Mouse (Mus musculus) cerebellum, adult 9-11 months (tissue): Measurements from ENCODE around the gene Vash2.
"Not testable (repeated sequence)": the region's sequence is repeated elsewhere in the genome, so short reads cannot be mapped to it uniquely, and the experiment has no call there.

Source experiments
- DNase-seq: peaks from one replicate; pipeline ENCODE4 v3.0.0; 2022

Vash2 gene

DNA sequence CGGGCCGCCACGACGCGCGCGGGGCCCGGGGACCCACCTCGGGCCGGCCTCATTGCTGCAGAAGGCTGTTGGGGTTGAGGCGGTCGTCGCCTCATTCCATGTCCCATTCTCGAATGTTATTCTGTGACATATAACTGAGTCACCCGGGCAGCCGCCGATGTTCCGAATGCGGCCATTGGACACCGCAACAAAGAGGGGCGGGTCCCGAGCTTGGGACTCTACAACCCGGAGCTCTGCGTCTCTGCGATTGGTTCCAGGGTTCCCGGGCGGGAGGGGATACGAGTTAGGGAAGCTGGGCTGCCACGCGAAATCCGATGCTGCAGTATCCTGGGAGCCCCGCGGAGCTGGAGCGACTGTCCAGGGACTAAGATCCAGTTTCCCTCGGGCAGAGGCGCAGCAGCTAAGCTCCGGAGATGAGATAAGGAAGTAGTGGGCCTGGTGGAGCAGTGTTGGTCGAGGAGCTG, at the start of gene Vash2:
Gene Vash2 (minus strand): TSS at position 197 of the 464 bp plus-strand sequence.
- peak; percentile 41 for DNase-seq

DNA sequence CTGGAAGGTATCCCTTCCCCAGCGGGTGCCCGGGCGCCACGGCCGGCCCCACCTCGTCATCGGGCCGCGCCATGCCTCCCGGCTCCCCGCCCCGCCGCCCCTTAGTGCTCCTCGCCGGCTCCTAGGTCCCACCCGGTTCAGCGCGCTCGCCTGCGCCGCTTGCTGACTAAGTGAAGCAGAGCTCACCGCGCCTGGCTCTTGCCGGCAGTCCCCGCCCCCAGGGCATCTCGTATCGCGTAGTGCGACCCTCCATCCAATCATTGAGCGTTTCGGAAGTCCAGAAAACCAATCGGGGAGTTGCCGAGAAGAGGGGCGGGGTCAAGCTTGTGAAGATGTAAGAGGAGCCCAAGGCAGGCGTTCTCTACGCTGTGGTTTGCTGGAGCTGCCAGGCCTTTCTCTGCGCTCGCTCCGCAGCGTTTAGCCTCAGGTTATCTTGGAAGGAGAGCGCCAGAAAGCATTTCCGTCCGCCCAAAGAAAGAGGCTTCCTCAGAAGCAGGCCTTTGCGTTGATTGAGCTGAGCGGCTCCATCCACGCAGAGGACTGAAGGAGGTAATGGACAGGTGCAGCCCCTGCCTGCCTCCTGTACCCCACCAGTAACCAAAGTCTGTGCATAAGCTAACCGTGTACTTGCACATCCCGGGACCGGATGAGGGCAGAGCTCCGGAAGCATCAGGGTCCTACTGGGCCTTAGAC, 47.1 kb upstream of the Vash2 start, which contains the start of gene Flvcr1:
Gene Flvcr1 (minus strand): TSS at position 138 of the 693 bp plus-strand sequence.
- peak; percentile 99 for DNase-seq

DNA sequence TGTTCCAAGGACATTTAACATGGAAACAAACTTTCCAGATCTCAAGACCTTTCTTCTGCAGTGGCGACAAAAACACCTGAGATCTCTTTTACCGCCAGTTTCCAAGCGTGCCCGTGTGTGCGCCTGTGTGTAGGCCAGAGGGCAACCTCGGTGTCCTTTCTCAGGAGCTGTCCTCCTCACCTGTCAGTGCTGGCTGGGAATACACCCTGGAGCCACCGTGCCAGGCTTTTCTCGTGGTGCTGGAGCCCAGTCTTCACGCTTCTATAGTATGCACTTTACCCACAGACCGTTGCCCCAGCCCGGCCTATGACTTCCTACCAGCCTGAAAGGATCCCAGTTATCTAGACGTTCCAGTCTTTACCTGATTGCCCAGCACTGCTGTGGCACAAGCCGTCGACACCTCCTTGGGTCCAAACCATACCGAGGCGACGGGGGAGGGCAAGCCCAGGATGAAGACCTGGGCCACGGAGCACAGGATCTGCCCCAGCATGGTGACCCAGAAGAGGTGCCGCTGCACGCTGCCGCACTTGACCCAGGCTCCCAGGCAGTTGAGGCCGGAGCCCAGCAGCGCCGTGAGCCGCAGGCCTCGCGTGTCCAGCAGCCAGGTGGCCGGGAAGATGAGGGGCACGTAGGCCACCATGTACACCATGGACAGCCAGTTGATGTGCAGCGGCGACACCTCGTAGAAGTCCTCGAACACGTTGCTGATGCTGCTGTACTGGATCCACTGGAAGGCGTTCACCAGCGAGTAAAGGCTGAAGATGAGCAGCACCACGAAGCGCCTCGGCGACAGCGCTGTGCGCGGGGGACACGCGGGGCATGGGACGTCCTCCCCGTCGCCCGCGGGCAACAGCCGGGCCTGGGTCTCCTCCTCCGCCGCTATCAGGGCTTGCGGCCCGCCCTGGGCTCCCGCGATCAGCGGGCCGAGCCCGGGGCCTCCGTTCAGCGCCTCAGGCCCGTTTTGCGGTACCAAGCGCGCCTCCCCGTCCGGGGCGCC, 46.2 kb upstream of the Vash2 start:
- peak; percentile 44 for DNase-seq

DNA sequence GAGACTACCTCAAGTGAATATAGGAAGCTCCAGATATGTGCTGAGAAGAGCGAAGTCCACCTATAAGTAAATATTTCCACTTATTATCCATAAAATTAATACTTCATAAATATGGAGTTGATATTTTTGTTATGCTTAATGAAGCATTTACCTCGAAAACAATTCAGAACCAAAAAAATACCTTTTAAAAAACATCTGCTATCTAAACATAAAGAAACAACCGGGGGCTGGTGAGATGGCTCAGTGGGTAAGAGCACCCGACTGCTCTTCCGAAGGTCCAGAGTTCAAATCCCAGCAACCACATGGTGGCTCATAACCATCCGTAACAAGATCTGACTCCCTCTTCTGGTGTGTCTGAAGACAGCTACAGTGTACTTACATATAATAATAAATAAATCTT, 44.7 kb upstream of the Vash2 start:
- DNase-seq = not testable (repeated sequence)

DNA sequence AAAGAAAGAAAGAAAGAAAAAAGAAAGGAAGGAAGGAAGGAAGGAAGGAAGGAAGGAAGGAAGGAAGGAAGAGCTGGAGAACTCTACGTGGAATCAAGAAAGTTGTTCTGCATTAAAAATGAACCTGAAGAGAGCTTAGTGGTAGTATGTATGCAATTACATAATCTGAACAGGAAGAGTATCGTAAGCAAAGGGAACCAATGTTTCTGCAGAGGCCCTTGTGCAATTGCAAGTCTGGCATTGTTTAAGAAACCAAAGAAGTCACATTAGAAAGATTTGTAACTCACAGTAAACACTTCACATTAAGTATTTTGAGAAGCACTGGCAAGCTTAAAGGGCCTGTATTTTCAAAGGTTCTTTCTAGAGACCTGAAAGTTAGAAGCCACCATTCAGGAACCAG, 44.0 kb upstream of the Vash2 start:
- DNase-seq = no peak

DNA sequence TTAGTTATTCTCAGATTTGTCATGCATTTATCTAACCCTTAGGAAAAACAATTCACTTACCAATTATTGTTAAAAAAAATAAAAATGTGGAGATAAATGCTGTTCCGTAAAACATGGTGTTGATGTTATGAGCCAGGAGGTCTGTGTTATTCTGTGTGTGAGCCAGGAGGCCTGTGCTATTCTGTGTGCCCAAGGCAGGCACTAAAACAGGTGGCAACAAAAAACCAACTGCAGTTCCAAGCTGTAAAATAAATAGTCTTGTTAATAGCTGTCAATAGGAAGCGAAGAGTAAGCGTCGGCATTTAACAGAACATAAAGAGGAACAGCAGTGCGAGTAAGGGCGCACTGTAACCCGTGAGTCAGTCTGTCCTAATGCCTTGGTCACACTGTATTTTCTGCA, 41.9 kb upstream of the Vash2 start:
- DNase-seq = no peak

DNA sequence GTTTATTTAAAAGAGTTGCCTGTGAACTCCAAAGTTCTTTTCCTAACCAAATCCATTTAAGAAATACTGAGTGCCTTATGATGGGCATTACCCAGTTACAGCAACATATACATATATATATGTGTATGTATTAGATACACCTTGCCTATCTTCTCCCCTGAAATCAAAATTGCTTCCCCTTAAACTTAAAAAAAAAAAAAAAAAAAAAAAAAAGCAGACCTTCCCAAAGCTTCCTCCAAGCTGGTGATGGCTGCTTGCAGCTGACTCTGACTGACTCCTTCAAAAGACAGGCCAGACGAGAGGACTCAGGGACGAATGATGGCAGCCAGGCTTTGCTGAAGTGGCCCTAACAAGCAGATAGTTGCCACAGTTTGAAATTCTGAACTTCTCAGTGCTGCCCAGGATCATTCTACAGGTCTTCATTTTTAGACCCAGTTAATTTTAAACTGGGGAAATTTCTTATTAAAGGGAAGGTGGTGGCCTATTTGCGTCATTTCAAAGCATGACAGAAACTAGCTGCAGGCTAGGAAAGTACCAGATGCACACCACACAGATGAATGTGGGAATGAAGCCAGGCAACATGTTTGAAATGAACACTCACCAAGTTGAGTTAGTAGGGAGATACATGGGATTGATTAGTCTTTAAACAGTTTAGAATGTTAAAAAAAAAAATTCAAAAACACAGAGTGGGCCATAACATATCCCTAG, 41.3 kb upstream of the Vash2 start:
- DNase-seq = no peak

DNA sequence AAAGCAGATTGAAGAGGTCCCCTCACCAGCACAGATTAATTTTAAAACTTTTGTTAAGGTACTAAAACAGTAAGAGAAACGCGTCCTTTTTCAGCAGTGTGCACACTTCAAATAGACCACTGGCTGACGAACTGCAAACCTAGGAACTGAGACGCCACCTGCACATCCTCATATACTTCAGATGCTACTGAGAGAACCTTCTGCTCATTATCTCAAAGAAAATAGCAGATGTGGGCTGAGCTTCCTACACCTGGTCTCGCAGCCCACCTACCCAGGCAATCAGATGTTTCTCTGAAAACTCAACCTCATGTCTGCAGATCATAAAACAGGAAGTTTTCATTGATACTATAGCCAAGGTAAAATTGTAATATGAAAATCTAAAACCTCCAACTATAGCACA, 40.7 kb upstream of the Vash2 start:
- DNase-seq = no peak

DNA sequence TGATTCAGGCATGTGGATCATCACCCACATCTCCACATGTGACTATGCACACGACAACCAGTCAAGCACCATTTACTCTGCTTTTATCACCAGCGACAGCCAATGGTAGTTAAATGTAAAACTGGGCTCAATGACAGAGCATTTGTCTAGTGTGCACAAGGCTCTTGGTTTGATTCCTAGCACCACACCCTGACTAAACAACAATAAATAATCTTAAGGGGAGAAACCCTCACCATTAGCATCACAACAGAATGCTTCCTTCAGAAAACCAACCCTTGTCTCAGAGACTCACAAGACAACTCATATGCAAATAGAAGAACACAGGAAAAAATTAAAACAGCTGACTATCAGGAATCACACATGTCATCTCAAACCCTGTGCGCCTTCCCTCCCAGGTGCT, 35.2 kb upstream of the Vash2 start:
- no peak for DNase-seq

DNA sequence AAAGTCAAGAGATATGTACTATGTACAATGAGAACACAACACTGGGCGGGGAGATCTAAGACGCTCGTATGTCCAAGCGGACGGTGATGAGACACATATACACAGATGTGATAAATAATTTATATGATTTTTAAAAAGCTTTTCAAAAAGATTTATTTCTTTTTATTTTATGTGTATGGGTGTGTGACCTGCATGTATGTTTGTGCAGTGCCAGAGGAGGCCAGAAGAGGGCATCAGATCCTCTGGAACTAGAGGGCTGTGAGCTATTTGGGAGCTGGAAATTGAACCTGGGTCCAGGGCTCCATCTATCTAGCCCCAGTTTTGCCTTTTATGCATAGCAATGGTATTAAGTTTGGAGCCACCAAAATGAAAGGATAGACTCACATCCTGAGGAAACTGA, 29.6 kb upstream of the Vash2 start:
- DNase-seq = no peak

DNA sequence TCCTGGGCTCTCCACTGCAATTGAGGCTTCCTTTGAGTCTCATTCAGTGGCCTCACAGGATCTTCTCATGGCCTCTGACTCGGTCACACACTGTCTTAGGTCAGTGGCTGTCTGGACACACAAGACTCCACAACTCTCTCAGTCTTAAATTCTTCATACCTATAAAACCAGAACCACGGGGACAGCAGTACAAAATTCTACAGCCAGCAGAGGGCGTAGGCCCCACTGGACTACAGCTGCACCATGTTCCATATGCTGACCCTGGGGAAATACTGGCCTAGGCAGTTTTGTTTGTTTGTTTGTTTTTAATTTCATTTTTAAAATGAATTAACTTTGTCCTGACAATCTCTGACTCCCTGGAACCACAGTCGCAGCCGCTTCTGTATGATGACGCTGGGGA, 23.1 kb upstream of the Vash2 start:
- DNase-seq = no peak

DNA sequence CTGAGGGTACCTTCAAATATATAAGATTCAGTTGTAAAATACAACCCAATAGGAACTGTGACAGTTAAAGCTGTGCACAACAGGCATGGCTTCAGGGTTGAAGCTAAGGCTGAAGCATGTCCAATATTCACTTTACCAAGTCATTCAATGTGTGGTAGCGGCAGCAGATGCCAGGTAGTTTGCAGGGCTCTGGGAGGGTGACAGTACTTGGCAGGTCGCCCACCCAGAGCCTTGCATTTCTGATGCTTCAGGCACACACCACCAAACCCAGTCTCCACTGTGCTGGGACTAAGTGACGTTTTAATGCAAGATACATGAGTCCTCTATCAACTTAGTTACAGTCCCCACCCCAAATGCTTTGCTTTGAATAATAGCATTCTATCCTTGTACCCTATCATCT, 21.6 kb upstream of the Vash2 start:
- peak; percentile 21 for DNase-seq

DNA sequence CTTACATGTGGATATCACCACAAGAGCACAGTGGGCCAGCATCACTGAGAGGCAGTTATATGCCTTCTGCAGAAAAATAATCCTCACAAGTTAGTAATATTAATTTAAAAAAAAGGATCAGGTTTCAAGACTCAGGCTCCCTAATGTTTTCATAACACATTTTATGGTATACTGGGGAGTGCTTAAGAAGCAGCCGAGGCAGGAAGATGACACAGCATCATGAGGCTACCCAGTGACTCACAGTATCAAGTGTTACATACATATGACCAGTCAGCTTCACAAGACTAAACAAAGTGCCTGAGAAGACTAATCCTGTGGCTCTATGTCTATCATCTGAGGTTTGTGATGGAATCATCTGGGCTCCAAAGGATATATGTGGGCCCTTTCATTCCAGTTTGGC, 18.9 kb upstream of the Vash2 start:
- no peak for DNase-seq

DNA sequence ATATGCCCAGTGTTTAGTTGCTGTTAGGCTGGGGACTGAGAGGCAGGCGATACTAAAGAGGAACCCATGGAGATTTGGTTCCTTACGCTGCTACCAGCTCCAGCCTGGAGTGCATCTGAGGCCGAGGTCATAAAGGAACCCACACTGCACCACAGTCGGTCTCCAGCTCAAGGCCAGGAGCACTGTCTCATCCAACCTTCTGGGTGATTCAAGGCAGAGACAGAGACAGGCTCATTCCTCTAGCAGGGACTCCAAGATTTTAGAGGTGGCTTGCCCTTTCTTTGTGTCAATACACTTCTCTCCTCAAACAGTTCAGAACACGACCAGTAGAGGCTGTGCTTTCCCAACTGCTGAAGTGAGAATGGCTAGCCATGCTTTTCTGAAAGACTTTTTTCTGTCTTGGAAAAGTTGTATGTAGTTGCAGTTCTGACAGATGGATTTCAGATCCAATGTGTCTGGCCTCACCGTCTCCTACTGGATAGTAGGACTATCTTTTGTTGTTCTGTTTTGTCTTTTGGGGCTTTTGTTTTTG, 17.3 kb upstream of the Vash2 start:
- no peak for DNase-seq

DNA sequence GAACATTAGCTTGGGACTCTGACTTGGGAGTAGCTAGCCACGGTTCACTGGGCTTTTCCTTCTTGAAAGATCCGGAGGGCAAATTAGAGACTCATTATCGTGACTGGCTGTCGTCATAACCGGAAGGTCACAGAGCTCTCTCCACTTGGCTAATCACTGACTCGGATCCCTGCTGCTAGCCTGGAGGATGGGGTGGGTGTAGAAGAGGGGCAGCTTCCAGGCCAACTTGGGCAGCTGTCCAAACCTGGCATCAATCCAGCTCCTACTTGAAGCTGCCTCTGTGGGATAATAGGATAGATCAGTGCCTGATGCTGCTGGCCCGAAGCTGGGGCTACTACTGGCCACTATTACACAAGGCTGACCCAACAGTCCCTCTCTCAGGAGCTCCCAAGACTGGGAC, 16.5 kb upstream of the Vash2 start:
- peak; percentile 31 for DNase-seq

DNA sequence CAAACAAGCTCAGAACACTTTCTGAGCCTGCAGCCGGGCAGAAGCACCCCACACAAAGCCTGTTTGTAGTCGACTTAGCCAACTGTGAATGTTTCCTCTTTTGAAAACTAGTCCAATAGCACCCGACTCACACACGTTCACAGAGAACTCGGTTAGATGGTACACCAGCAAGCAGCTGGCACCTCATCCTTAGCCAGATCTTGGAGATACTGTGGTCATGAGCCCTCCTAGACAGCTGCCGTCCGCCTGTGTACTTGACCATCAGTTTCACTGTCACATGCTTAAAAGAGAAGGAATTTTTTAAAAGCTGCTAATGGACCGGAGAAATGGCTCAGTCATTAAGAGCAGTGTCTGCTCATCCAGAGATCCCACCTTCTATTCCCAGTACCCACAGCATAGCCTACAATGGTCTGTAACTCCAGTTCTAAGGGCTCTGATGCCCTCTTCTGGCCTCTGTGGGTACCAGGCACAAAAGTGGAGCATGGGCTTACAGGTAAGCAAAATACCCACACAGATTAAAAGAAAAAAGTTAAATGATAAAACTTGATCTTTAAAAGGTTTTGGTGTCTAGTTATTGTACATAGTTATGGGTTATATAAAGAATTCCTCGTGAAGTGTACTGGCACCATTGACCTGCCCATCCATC, 10.5 kb upstream of the Vash2 start:
- DNase-seq = no peak

DNA sequence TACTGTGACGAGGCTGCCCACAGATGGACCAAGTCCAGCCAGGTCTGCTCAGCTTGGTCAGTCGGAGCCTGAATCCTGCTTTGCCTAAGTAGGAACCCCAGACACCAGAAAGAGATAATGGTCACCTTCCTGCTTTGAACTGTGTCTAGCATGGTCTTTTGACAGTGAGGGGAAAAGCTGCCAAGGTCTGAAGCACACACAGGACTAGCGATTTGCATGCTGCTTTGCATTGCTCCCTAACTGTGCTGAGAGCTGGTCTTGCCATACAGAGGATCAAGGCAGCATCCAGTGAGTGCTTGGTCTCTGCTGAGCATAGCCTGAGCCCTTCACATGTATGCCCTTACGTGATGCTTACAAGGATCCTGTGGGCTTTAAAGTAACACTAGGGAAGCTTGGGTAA, 2.3 kb upstream of the Vash2 start:
- no peak for DNase-seq

DNA sequence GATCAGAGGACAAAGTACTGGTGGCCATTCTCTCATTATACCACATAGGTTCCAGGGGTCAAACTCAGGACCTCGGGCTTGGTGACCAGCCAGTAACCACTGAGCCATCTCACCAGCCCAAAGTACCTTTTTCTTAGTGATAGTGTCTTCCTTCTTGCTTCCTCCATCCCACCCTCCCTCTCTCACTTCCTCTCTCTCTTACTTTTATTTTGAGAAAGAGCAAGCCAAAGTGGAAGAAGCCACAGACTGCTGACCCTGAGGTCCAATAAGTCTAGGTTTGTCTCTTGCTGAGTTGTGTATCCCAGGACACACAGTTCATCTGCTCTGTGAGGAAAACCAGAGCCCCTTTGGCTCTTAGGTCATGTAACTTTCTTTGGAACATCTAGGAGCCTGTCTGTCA, 1.4 kb upstream of the Vash2 start:
- no peak for DNase-seq

DNA sequence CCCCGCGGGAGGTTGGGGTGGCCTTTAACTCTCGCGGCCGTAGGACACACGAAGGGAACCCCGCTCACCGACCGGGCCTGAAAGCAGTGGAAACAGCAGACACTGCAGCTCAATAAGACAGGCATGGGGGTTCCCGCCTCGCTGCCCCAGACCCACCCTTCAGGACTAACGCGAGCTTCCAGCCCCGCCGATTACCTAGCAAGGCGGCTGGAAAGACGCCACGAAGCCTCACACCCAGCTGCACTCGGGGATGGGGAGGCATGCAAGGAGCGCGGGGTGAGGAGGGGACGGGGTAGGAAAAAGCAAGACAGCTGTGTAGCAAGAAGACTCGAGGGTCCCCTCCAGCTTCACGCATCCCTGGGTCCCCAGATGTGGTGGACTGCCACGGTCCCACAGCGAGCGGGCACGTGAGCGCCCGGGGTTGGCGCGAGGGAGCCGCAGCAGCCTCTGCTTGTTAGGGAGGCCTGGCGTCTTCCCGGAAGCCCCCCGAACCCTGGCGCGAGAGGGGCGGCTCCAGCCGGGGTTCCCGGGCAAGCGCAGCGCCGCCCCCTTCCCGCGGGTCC, 504 bp downstream of the Vash2 start:
- peak; percentile 18 for DNase-seq

DNA sequence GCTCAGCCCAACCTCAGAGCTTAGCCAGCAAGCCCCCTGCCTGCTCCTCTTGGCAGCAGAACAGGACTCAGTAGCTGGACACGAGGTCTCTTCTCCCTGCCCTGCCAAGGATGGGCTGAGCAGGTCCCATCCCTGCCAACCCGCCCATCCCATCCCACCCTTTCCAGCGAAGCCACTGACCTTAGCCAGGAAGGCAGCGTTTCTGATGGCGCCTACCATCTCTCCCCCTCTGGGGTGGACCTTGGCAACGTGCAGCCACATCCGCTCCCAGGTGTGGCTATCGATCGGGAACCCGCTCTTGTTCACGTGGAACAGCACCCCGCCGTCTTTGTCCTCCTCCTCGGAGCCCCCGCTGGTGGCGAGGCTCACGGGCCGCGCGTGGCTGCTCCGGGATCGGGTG, 1.1 kb downstream of the Vash2 start:
- DNase-seq = no peak

DNA sequence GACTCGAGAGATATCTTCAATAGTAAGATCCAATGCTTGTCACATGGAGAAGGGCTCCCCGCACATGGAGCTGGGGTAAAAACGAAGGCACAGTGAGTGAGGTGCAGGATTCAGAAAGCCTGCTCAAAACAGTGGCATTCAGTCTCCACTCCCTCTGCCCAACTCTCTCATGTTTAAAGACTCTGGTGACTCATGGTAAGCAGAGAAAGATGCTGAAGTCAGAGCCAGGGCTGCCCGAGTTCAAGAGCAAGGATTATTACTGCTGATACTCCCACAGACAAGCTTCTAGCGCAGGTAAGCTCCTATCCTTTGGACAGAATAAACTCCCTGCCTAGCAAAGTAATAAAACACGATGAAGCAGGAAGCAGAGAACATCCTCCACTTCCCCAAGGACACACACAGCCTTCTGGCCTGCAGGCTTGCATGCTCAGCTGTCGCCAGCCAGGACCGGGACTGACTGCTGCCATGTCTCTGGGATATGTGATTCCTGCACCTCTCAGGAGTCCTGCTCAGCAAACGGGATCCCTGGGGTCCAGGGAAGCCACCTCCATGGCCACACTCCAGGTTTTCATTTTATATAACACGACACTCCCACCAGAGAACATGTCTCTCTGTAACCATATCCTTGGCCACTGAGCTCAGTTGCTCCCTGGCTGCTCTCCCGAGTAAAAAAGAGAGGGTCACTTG, 2.1 kb downstream of the Vash2 start:
- DNase-seq = no peak

DNA sequence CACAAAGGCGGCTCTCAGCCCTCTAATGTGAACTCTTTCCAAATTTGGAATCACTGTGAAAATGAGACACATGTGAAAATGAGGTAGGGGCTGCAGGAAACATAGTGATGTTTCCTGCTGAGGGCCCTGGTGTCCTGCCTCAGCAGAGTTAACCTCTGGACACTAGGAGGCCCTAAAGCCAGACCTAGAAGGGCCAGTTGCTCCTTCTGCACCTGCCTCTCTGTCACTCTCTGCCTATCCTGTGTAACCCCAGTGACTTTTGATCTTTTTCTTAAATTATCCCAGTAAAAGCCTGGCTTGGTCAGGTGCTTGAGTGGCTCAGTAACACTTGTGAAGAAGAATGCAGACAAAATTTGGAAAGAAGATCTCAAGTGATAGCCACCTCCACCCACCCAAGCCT, 4.3 kb downstream of the Vash2 start:
- DNase-seq = no peak
